Mouse (Mus musculus): ENCODE measurements around the gene Gtsf1. TPM values are rescaled to one million over a fixed set of nuclear protein-coding genes. Genes with fewer than 3 reads are reported as not detected.

The Gtsf1 gene
- polyA plus RNA-seq (2012; rRNA removed): 0.16 TPM in 1 of 2 replicates, not detected in the other

DNA sequence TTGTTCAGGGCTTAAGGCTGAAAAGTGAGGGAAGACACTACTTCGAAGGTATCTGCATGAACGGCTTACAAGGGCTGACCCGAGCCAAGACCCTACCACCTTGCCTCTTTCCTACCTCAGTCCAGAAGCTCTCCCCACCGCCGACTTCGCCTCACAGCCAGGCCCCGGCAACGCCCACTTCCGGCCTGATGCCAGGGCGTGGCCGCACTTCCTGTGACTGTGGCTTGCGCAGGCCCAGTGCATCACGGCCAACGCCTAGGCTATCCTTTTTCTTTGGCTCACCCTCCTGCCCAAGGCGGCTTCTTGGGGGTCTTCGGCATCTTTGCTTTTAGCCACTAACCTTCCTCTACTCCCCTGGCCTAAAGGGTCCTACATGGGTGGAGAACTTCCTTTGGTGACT is at the start of gene Gtsf1:
TSS of gene Gtsf1 (minus strand) at position 230 of the 400 bp plus-strand sequence.
- Histone ChIP-seq H3K27me3 (ENCODE audit: control insufficient read depth, insufficient read depth, low read length) (no peaks in the 10 kb centered on the region), H3K4me3 (replicated peaks; ENCODE audit: insufficient read depth, low read depth, low read length) (no peak within 1 kb of the TSS), H3K27ac (ENCODE audit: insufficient read depth, low read length) (no peak within 1 kb of the TSS), H3K4me1 (ENCODE audit: control insufficient read depth, insufficient read depth, low read length) (no peaks in the 10 kb centered on the region)
- 92% methylated on average over 16 of the region's 16 CpGs for WGBS
- TF ChIP-seq POLR2A (IDR thresholded peaks at IDR 0.05; ENCODE audit: borderline replicate concordance, insufficient read depth, low read length) (no peak), CTCF (IDR thresholded peaks at IDR 0.05; ENCODE audit: borderline replicate concordance, insufficient read depth, low read depth, low read length) (no peak)
- no peak for DNase-seq

DNA sequence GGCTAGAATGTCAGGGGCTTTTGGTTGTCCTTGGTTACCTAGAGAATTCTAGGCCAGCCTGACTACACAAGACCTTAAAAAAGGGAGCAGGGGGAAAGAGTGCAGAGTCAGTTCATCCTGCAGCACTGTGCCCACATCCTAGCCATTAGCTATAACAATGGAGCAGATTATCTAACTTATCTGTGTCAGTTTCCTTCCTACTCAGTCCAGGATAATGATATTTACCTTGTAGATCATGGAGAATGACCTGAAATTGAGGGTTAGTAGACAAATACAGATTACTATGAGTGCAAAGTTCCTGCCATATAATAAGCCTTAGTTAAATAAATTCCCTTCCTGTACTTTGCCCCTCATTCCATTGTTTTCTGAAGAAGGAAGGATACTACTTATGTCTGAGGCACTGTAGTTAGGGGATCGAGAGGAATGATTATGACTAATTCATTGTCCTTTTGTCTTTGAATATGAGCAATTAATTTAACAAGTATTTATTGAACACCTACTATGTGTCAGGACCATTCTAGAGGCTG is 48.9 kb upstream of the Gtsf1 start:
- WGBS: 86% methylated on average over 1 of the region's 1 CpGs
- TF ChIP-seq CTCF (IDR thresholded peaks at IDR 0.05; ENCODE audit: borderline replicate concordance, insufficient read depth, low read depth, low read length) (no peak), POLR2A (IDR thresholded peaks at IDR 0.05; ENCODE audit: borderline replicate concordance, insufficient read depth, low read length) (no peak)

DNA sequence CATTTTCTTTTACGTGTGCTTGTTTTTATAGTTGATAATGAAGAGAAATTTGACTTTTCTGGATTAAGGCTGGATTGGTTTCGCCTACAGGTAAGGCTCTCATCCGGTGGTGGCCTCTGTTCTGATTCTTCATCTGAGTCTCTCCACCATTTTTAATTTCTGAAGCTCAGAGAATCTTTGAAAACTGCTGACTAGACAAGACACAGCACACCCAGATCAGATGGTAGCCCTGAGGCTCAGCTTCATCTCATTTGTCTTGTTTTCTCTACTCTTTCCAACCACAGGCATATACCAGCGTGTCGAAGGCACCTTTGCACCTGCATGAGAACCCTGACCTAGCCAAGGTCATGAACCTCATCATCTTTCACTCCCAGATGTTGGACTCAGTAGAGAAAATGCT is 43.5 kb upstream of the Gtsf1 start:
- H3K4me3 ChIP-seq (replicated peaks; ENCODE audit: insufficient read depth, low read depth, low read length): no peak overlapping the region
- WGBS: 92% methylated on average over 5 of the region's 5 CpGs
- no peak for DNase-seq
- H3K27ac ChIP-seq (ENCODE audit: insufficient read depth, low read length): no peak overlapping the region
- no peaks in the 10 kb centered on the region for H3K4me1 ChIP-seq (ENCODE audit: control insufficient read depth, insufficient read depth, low read length)
- no peaks in the 10 kb centered on the region; the same call in 1 of the 2 replicates for H3K27me3 ChIP-seq (ENCODE audit: control insufficient read depth, insufficient read depth, low read length)
- TF ChIP-seq POLR2A (IDR thresholded peaks at IDR 0.05; ENCODE audit: borderline replicate concordance, insufficient read depth, low read length) (no peak), CTCF (IDR thresholded peaks at IDR 0.05; ENCODE audit: borderline replicate concordance, insufficient read depth, low read depth, low read length) (no peak)

More for the DNA sequence above, 48.9 kb upstream of the Gtsf1 start:
- H3K27me3 ChIP-seq (ENCODE audit: control insufficient read depth, insufficient read depth, low read length): no peaks in the 10 kb centered on the region; the same call in 1 of the 2 replicates
- no peak overlapping the region for H3K4me3 ChIP-seq (replicated peaks; ENCODE audit: insufficient read depth, low read depth, low read length)
- H3K27ac ChIP-seq (ENCODE audit: insufficient read depth, low read length): no peak overlapping the region
- DNase-seq: no peak
- H3K4me1 ChIP-seq (ENCODE audit: control insufficient read depth, insufficient read depth, low read length): no peaks in the 10 kb centered on the region

DNA sequence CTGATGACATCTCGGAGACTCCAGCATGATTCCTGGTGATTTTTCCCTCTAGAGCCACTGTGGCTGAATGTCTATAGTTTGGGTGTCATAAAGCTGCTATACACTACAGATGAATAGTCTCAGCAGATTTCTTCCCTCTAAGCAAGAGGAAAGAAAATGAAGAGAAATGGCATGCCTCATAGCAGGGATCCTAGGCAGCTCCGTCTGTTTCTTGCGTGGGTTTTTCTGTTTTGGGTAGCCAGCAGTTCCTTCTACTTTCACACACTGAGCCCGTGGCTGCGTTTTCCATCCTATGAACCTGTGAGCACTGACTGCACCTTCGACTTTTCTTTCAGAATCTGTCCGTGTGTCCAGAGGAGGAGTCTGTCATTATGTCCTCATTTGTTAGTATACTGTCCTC is 42.9 kb upstream of the Gtsf1 start:
- DNase-seq: no peak
- TF ChIP-seq POLR2A (IDR thresholded peaks at IDR 0.05; ENCODE audit: borderline replicate concordance, insufficient read depth, low read length) (no peak), CTCF (IDR thresholded peaks at IDR 0.05; ENCODE audit: borderline replicate concordance, insufficient read depth, low read depth, low read length) (no peak)
- no peaks in the 10 kb centered on the region for H3K4me1 ChIP-seq (ENCODE audit: control insufficient read depth, insufficient read depth, low read length)
- no peak overlapping the region for H3K4me3 ChIP-seq (replicated peaks; ENCODE audit: insufficient read depth, low read depth, low read length)
- no peaks in the 10 kb centered on the region; the same call in 1 of the 2 replicates for H3K27me3 ChIP-seq (ENCODE audit: control insufficient read depth, insufficient read depth, low read length)
- WGBS: 80% methylated on average over 7 of the region's 7 CpGs
- H3K27ac ChIP-seq (ENCODE audit: insufficient read depth, low read length): no peak overlapping the region

DNA sequence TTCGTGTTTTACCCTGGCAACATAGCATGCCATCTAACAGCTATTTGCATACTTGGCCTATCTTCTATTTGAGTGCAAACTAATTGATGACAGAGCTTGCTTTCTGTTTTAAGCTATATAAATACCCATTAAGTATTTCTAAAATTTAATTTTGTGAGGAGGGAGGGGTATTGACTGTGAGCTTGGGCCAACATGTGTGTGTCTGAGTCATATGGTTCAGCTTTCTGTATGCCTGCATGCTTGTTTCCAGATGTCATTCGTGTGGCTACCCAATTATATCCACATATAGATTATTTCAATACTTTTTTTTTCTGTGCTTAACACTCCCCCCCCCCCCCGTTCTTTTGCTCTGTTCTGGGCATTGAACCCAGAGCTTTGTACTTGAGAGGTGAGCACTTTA is 42.0 kb upstream of the Gtsf1 start:
- TF ChIP-seq CTCF (IDR thresholded peaks at IDR 0.05; ENCODE audit: borderline replicate concordance, insufficient read depth, low read depth, low read length): no peak
- no peak for TF ChIP-seq POLR2A (IDR thresholded peaks at IDR 0.05; ENCODE audit: borderline replicate concordance, insufficient read depth, low read length)
- DNase-seq: no peak
- 54% methylated on average over 3 of the region's 3 CpGs for WGBS
- Histone ChIP-seq H3K27ac (ENCODE audit: insufficient read depth, low read length) (no peak overlapping the region), H3K4me3 (replicated peaks; ENCODE audit: insufficient read depth, low read depth, low read length) (no peak overlapping the region), H3K27me3 (ENCODE audit: control insufficient read depth, insufficient read depth, low read length) (no peaks in the 10 kb centered on the region; the same call in 1 of the 2 replicates), H3K4me1 (ENCODE audit: control insufficient read depth, insufficient read depth, low read length) (no peaks in the 10 kb centered on the region)

DNA sequence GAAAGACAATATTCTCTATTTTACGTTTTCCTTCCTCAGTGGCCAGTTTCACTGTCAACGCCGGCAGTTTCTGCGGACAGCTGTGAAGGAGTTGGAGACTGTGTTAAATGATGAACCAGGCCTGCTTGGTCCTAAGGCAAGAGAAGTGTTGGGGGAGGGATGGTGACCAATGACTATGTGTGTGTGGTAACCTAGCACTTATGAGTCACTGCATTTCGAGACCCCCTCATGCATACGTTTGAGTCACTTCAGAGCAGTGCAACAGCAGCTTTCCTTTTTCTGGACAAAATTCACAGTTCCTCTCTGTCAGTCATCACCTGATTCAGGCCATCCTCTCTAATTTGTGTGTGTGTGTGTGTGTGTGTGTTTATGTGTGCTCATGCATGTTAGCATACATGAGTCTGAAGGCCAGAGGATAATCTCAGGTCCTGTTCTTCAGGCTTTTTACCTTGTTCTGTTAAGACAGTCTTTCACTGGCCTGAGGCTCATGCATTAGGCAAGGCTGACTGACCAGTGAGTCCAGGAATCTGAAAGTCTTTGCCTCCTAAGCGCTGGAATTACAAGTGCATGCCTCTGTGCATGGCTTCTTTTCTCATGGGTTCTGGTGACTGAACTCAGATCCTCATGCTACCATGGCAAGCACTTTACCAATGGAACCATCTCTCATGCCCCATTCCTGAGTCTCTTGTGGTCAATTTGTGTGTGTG is 41.4 kb upstream of the Gtsf1 start:
- H3K4me3 ChIP-seq (replicated peaks; ENCODE audit: insufficient read depth, low read depth, low read length): no peak overlapping the region
- no peak overlapping the region for H3K27ac ChIP-seq (ENCODE audit: insufficient read depth, low read length)
- H3K4me1 ChIP-seq (ENCODE audit: control insufficient read depth, insufficient read depth, low read length): no peaks in the 10 kb centered on the region
- WGBS: 79% methylated on average over 7 of the region's 7 CpGs
- no peak for DNase-seq
- H3K27me3 ChIP-seq (ENCODE audit: control insufficient read depth, insufficient read depth, low read length): no peaks in the 10 kb centered on the region; the same call in 1 of the 2 replicates
- TF ChIP-seq CTCF (IDR thresholded peaks at IDR 0.05; ENCODE audit: borderline replicate concordance, insufficient read depth, low read depth, low read length): no peak
- TF ChIP-seq POLR2A (IDR thresholded peaks at IDR 0.05; ENCODE audit: borderline replicate concordance, insufficient read depth, low read length): no peak

DNA sequence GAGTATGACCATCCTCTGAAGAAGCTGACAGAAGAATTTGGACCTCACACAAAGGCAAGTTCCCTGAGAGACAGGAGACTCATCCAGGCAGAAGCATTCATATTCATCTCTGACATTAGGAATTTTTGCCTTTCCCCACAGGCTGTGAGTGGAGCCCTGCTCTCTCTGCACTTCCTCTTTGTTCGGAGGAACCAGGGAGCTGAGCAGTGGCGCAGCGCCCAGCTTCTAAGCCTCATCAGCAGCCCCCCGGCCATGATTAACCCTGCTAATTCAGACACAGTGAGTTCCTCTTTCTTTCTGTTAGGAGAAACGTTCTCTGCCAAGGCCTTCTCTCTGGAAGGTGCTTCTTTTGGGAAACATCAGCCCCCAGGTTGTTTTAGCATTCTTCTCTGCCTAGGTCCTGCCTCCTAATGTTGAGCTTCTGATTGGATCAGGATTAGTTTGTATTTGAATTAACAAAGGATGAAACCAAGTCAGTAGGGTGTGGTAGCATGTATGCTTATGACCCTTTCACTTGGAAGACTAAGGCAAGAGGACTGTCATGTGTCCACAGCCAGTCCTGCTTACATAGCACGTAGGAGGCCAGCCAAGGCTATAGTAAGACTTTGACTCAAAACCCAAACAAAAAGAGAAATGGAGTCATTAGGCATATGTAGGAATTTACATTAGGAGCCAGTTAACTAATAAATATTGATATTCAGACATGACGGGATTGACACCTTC is 32.4 kb upstream of the Gtsf1 start:
- H3K4me1 ChIP-seq (ENCODE audit: control insufficient read depth, insufficient read depth, low read length): no peaks in the 10 kb centered on the region
- no peak for DNase-seq
- H3K27ac ChIP-seq (ENCODE audit: insufficient read depth, low read length): no peak overlapping the region
- no peak overlapping the region for H3K4me3 ChIP-seq (replicated peaks; ENCODE audit: insufficient read depth, low read depth, low read length)
- no peaks in the 10 kb centered on the region for H3K27me3 ChIP-seq (ENCODE audit: control insufficient read depth, insufficient read depth, low read length)
- TF ChIP-seq CTCF (IDR thresholded peaks at IDR 0.05; ENCODE audit: borderline replicate concordance, insufficient read depth, low read depth, low read length): no peak
- TF ChIP-seq POLR2A (IDR thresholded peaks at IDR 0.05; ENCODE audit: borderline replicate concordance, insufficient read depth, low read length): no peak
- WGBS: 38% methylated on average over 7 of the region's 7 CpGs
